Comparison of ENCODE assay signal across 8 mouse cellular contexts in genomic region chr17:53462603-53463495, GRCm38 (mm10). TPM values are rescaled to one million over a fixed set of nuclear protein-coding genes. Genes with fewer than 3 reads are reported as not detected.
DNase-seq lines count a peak whose midpoint lies in the region; ATAC-seq lines count a peak whose summit lies in the region.

Gene Efhb, minus strand, starts transcription at chr17:53463321.

- ATAC-seq in intestine, embryonic 14.5 days (replicated peaks; ENCODE audit: low FRiP score, low TSS enrichment, low read depth) = peak; percentile 98
- peak; percentile 97 for ATAC-seq in megakaryocyte progenitor cell, adult 5-6 weeks (replicated peaks; ENCODE audit: poor library complexity)

- no peaks in the 10 kb centered on the region for H3K4me1 ChIP-seq in intestine, embryonic 14.5 days (replicated peaks; ENCODE audit: control insufficient read depth, insufficient read depth, low read length)

- H3K9ac ChIP-seq in intestine, embryonic 14.5 days (ENCODE audit: low read length) = peak within 1 kb of the TSS; percentile 48

- H3K9me3 ChIP-seq in intestine, embryonic 14.5 days (ENCODE audit: control insufficient read depth, low read length) = no peaks in the 10 kb centered on the region

- no peaks in the 10 kb centered on the region for H3K36me3 ChIP-seq in intestine, embryonic 14.5 days (ENCODE audit: control insufficient read depth, insufficient read depth, low read length)

- peak within 1 kb of the TSS; percentile 38 for H3K4me3 ChIP-seq in intestine, embryonic 14.5 days (ENCODE audit: low read depth, low read length)

- peak within 1 kb of the TSS; percentile 71 for H3K4me2 ChIP-seq in intestine, embryonic 14.5 days (ENCODE audit: low read length)

- intact Hi-C loops in gastrocnemius, postnatal 36 days (cut with DNase I) = no loop called here
- intact Hi-C loops in left cerebral cortex, postnatal 14 days (cut with DNase I) = no loop called here

- WGBS in intestine, embryonic 14.5 days = 24% methylated on average over 26 of the region's 26 CpGs

- DNase-seq in adrenal gland, adult (ENCODE audit: inconsistent age in 2 of 2, low spot score in 1 of 2) = peak; percentile 86 to 96
- DNase-seq in embryo, embryonic 10.5 days (ENCODE audit: low spot score) = peak; percentile 97
- DNase-seq in gastrocnemius, postnatal 36 days = peak; percentile 86 to 88
- DNase-seq in intestine, embryonic 14.5 days (ENCODE audit: low spot score) = peak; percentile 92
- DNase-seq in left cerebral cortex, postnatal 14 days (ENCODE audit: low spot score in 2 of 2) = peak; percentile 69 to 70
- peak; percentile 76 to 79 for DNase-seq in right cerebral cortex, postnatal 10 days (ENCODE audit: low spot score in 2 of 2)
- peak; percentile 84 to 90 for DNase-seq in urinary bladder, postnatal 36 days (ENCODE audit: low spot score in 2 of 2)

- H3K27me3 ChIP-seq in intestine, embryonic 14.5 days (replicated peaks; ENCODE audit: control insufficient read depth, insufficient read depth, low read length) = no peaks in the 10 kb centered on the region

- peak within 1 kb of the TSS; percentile 59; the same call in 1 of the 2 replicates for H3K27ac ChIP-seq in intestine, embryonic 14.5 days (ENCODE audit: low read depth)

RNA-seq across cellular contexts. Expression of gene Efhb, which starts in this region (rescaled TPM):
- under 1 TPM; 0.17 to 0.18 TPM for total RNA-seq in gastrocnemius, postnatal 36 days (2021)
- 0.39 and 0.85 TPM in 2 replicates for polyA plus RNA-seq in intestine, embryonic 14.5 days (2014; fragmentation: Nextera tagmentation; extraction: Ambion mirVana)
- total RNA-seq in left cerebral cortex, postnatal 14 days (2021) = under 1 TPM; 0.13 to 0.20 TPM
- not detected in 2 replicates for total RNA-seq in megakaryocyte progenitor cell, adult 5-6 weeks (2015)
- 0.07 TPM in 1 of 2 replicates, not detected in the other for total RNA-seq in megakaryocyte progenitor cell, adult 5-6 weeks (2017)

Comparison
In these comparisons a context has a peak if more than half of its experiments do, and no peak if none do; other contexts are left out.
1. Peak in every context shown above with its lines: DNase-seq, ATAC-seq, H3K4me3 ChIP-seq and H3K27ac ChIP-seq.
2. Peak in DNase-seq in gastrocnemius, postnatal 36 days; RNA of the gene not detected or under 1 TPM.
3. Peak in DNase-seq, ATAC-seq, H3K4me3 ChIP-seq, H3K27ac ChIP-seq, H3K9ac ChIP-seq and H3K4me2 ChIP-seq in intestine, embryonic 14.5 days; RNA of the gene not detected or under 1 TPM.
4. Peak in DNase-seq in left cerebral cortex, postnatal 14 days; RNA of the gene not detected or under 1 TPM.
5. Peak in ATAC-seq in megakaryocyte progenitor cell, adult 5-6 weeks; RNA of the gene not detected or under 1 TPM.